Comparison of ENCODE assay signal across 22 mouse cellular contexts in the genomic region with DNA sequence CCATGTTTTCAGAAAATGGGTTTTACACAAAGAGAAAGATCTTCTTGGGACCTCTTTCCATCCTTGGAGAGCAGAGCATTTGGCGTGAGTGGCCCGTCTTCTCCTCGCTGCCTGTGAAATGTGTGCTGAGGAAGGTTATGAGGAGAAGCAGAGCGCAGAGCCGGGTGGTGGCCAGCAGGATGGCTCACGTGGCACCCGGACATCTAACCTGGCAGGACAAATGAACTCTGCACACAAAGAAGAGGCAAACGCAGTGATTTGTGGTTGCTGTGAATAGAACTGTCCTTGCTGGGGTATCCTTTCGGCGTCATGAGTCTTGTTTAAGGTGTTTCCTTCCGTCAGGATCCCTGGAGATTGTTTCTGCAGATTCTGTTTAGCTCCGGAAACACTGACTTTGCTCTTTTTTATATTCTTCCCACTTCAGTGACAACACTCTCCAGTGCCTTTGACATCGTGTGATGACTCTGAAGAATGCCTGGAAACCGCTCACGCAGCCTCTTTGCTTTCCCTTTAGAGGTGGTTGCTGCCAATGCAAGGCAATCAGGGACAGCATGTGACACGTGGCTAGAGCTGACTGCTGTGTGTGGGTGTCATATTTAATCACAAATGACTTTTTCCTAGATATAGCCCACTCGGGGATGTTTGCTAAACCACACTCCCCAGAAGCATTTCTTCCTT.
DNase-seq lines count a peak whose midpoint lies in the region; ATAC-seq lines count a peak whose summit lies in the region.
"Had no signal": no experiment of that assay in that cellular context is flagged by ENCODE, and none has a peak within 500 bp of the region (broad histone marks: within the 10 kb centered on the region; RNA-seq: fewer than 3 reads in every experiment).

No protein-coding gene starts in this region.

- H3K36me3 ChIP-seq in heart, embryonic 16.5 days (ENCODE audit: control insufficient read depth, insufficient read depth): peaks cover 4% of the 10 kb centered on the region
- H3K36me3 ChIP-seq in heart, embryonic 10.5 days: peaks cover 12% of the 10 kb centered on the region; the same call in 1 of the 2 replicates
- no peaks in the 10 kb centered on the region for H3K36me3 ChIP-seq in midbrain, embryonic 10.5 days
- H3K36me3 ChIP-seq: G1E; hindbrain, embryonic 12.5 days; limb, embryonic 12.5 days; liver, embryonic 13.5 days; lung, embryonic 15.5 days; midbrain, embryonic 15.5 days had no signal

- 0 out of 2 replicates have a peak overlapping the region, but pooled peaks have one; percentile 16 for H3K27ac ChIP-seq in heart, embryonic 16.5 days (ENCODE audit: low read length)
- no peak overlapping the region for H3K27ac ChIP-seq in heart, embryonic 10.5 days
- H3K27ac ChIP-seq in midbrain, embryonic 10.5 days (replicated peaks): no peak overlapping the region
- H3K27ac ChIP-seq: hindbrain, embryonic 12.5 days; limb, embryonic 12.5 days; liver, embryonic 13.5 days; lung, embryonic 15.5 days; macrophage; midbrain, embryonic 15.5 days had no signal

- ATAC-seq in frontal cortex, adult (ENCODE audit: low TSS enrichment): peak; percentile 63
- ATAC-seq in heart, embryonic 16.5 days (replicated peaks; ENCODE audit: extremely low read depth, insufficient read depth, low FRiP score): no peak
- ATAC-seq in cerebellum, adult (ENCODE audit: insufficient number of reproducible peaks, low FRiP score, low TSS enrichment): no peak
- ATAC-seq: CD4-positive, CD25-positive, alpha-beta regulatory T cell, adult 4 months; forebrain, postnatal 0 days; midbrain, embryonic 15.5 days had no signal

- peaks cover 5% of the 10 kb centered on the region; the same call in 1 of the 2 replicates for H3K9me3 ChIP-seq in heart, embryonic 16.5 days (replicated peaks; ENCODE audit: control insufficient read depth, low read length)
- H3K9me3 ChIP-seq in heart, embryonic 10.5 days: no peaks in the 10 kb centered on the region
- H3K9me3 ChIP-seq in midbrain, embryonic 10.5 days (replicated peaks): no peaks in the 10 kb centered on the region; the same call in 1 of the 2 replicates
- H3K9me3 ChIP-seq: lung, embryonic 15.5 days; midbrain, embryonic 15.5 days had no signal

- no peak overlapping the region for H3K4me2 ChIP-seq in heart, embryonic 16.5 days (ENCODE audit: low read depth, low read length)
- H3K4me2 ChIP-seq: hindbrain, embryonic 12.5 days; limb, embryonic 12.5 days; liver, embryonic 13.5 days; lung, embryonic 15.5 days; midbrain, embryonic 15.5 days had no signal

- WGBS in heart, embryonic 16.5 days: 66% methylated on average over 17 of the region's 17 CpGs
- WGBS in heart, embryonic 10.5 days: 80% methylated on average over 17 of the region's 17 CpGs
- WGBS in midbrain, embryonic 10.5 days: 90% methylated on average over 17 of the region's 17 CpGs

- no peaks in the 10 kb centered on the region for H3K27me3 ChIP-seq in heart, embryonic 16.5 days (ENCODE audit: control insufficient read depth, insufficient read depth, low read length)
- H3K27me3 ChIP-seq in heart, embryonic 10.5 days (ENCODE audit: insufficient read depth, poor library complexity, severe bottlenecking): no peaks in the 10 kb centered on the region
- no peaks in the 10 kb centered on the region for H3K27me3 ChIP-seq in midbrain, embryonic 10.5 days (ENCODE audit: low read depth, poor library complexity, severe bottlenecking)
- H3K27me3 ChIP-seq: hindbrain, embryonic 12.5 days; liver, embryonic 13.5 days; lung, embryonic 15.5 days; midbrain, embryonic 15.5 days had no signal

- no peak for DNase-seq in frontal cortex, postnatal 10 days (ENCODE audit: low spot score in 2 of 2)
- DNase-seq in heart, embryonic 10.5 days (ENCODE audit: low spot score): no peak
- DNase-seq in right cerebral cortex, adult 2 months (ENCODE audit: low spot score in 2 of 2): peak; percentile 33 to 46
- no peak for DNase-seq in right cerebral cortex, postnatal 4 days
- no peak for DNase-seq in midbrain, embryonic 10.5 days (ENCODE audit: low spot score)
- DNase-seq: cerebellum, postnatal 10 days; forebrain, postnatal 0 days; kidney, adult 9 months; kidney, postnatal 36 days; liver, embryonic 13.5 days; retina, postnatal 1 day; spleen, adult 18-20 months had no signal

- no peak overlapping the region for H3K4me3 ChIP-seq in heart, embryonic 16.5 days (ENCODE audit: low read length)
- no peak overlapping the region for H3K4me3 ChIP-seq in heart, embryonic 10.5 days
- H3K4me3 ChIP-seq in midbrain, embryonic 10.5 days: no peak overlapping the region
- H3K4me3 ChIP-seq: hindbrain, embryonic 12.5 days; limb, embryonic 12.5 days; liver, embryonic 13.5 days; lung, embryonic 15.5 days; midbrain, embryonic 15.5 days had no signal

- H3K4me1 ChIP-seq in heart, embryonic 16.5 days (ENCODE audit: control insufficient read depth, insufficient read depth, low read length): peaks cover 39% of the 10 kb centered on the region
- peaks cover 51% of the 10 kb centered on the region for H3K4me1 ChIP-seq in heart, embryonic 10.5 days
- peaks cover 5% of the 10 kb centered on the region; the same call in 1 of the 2 replicates for H3K4me1 ChIP-seq in midbrain, embryonic 10.5 days
- H3K4me1 ChIP-seq: lung, embryonic 15.5 days; midbrain, embryonic 15.5 days had no signal

- H3K9ac ChIP-seq in heart, embryonic 16.5 days (ENCODE audit: low read length): no peak overlapping the region
- H3K9ac ChIP-seq: forebrain, postnatal 0 days; hindbrain, embryonic 12.5 days; limb, embryonic 12.5 days; liver, embryonic 13.5 days; lung, embryonic 15.5 days; midbrain, embryonic 15.5 days had no signal

Comparison
In these comparisons a context has a peak if more than half of its experiments do, and no peak if none do; other contexts are left out.
1. DNase-seq: peak in right cerebral cortex, adult 2 months (2 of 2); none in frontal cortex, postnatal 10 days (0 of 2), heart, embryonic 10.5 days (single experiment), right cerebral cortex, postnatal 4 days (single experiment) and midbrain, embryonic 10.5 days (single experiment).